8 mouse cellular contexts compared by ENCODE assay signal in the genomic region with DNA sequence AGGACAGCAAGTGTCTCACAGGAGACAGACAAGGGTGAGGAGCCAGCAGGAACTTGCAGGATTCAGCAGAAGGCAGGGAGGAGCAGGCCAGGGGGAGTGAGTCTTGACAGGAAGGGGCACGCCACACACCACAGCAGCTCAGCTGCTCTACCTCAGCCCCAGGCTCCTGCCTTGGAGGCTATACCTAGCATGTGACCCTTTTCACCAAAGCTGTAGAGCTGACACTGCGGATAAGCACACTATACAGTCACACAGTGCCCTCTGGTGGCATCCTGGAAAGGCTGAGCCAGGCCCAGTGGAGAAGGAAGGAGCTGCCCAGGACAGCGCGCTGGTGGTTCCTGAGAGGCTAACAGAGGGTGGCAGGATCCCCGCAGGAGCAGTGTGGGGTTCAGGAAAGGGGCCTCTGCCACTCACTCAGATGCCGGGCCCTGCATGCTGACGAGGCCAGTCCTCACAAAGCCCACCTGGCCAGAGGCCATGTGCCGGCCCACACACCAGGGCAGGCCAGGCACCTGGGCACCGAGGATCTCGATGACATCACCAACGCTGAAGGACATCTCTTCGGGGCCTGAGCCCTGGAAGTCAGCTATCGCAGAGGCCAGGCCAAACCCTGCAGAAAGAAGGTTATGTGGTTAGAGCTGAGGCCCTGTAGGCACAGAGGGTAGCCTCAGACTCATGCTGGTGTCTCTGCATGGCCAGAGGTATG. TPM values are rescaled to one million over a fixed set of nuclear protein-coding genes. Genes with fewer than 3 reads are reported as not detected.
DNase-seq lines count a peak whose midpoint lies in the region; ATAC-seq and TF ChIP-seq lines count a peak whose summit lies in the region.

No protein-coding gene starts in this region.

- peak; percentile 93 for TF ChIP-seq CTCF in liver, adult 2 months (IDR thresholded peaks at IDR 0.05; ENCODE audit: low read depth, low read length)

- no peak overlapping the region for H3K9ac ChIP-seq in kidney, embryonic 14.5 days (ENCODE audit: low read depth, low read length)
- no peak overlapping the region for H3K9ac ChIP-seq in liver, adult 2 months (ENCODE audit: low read depth, low read length)

- H3K4me2 ChIP-seq in kidney, embryonic 14.5 days (replicated peaks; ENCODE audit: low read depth, low read length): no peak overlapping the region
- H3K4me2 ChIP-seq in myocyte (ENCODE audit: low read depth): no peak overlapping the region

- H3K4me1 ChIP-seq in kidney, embryonic 14.5 days (ENCODE audit: control insufficient read depth, insufficient read depth, low read length): no peaks in the 10 kb centered on the region
- H3K4me1 ChIP-seq in liver, adult 2 months (ENCODE audit: control insufficient read depth, insufficient read depth, low read length): no peaks in the 10 kb centered on the region

- H3K36me3 ChIP-seq in kidney, embryonic 14.5 days (ENCODE audit: control insufficient read depth, insufficient read depth, low read length): no peaks in the 10 kb centered on the region
- H3K36me3 ChIP-seq in liver, adult 2 months (ENCODE audit: control insufficient read depth, insufficient read depth, low read length): no peaks in the 10 kb centered on the region; the same call in 1 of the 2 replicates
- no peaks in the 10 kb centered on the region for H3K36me3 ChIP-seq in myocyte (ENCODE audit: control insufficient read depth, insufficient read depth)

- ATAC-seq in kidney, embryonic 14.5 days (ENCODE audit: low FRiP score, low TSS enrichment): peak; percentile 86

- no peak for TF ChIP-seq POLR2A in liver, adult 2 months (IDR thresholded peaks at IDR 0.05; ENCODE audit: extremely low read depth, insufficient read depth, low read length)
- TF ChIP-seq POLR2A in myocyte (IDR thresholded peaks at IDR 0.05; ENCODE audit: insufficient read length, low read depth): no peak

- H3K27ac ChIP-seq in kidney, embryonic 14.5 days (ENCODE audit: low read depth, low read length): no peak overlapping the region
- H3K27ac ChIP-seq in liver, adult 2 months (replicated peaks; ENCODE audit: insufficient read depth, low read depth, low read length): no peak overlapping the region

- intact Hi-C loops in gastrocnemius, postnatal 36 days (cut with DNase I): loop anchor here (2.0 kb wide), 1 partner anchor 115 kb away; no protein-coding TSS in a partner anchor

- no peaks in the 10 kb centered on the region for H3K27me3 ChIP-seq in kidney, embryonic 14.5 days (ENCODE audit: control insufficient read depth, insufficient read depth, low read length)
- H3K27me3 ChIP-seq in liver, adult 2 months (ENCODE audit: control insufficient read depth, insufficient read depth, low read length): no peaks in the 10 kb centered on the region
- H3K27me3 ChIP-seq in myocyte (ENCODE audit: control insufficient read depth, insufficient read depth, insufficient read length): no peaks in the 10 kb centered on the region

- WGBS in kidney, embryonic 14.5 days: 46% methylated on average over 13 of the region's 13 CpGs
- WGBS in liver, adult 2 months: 56% methylated on average over 13 of the region's 13 CpGs

- no peaks in the 10 kb centered on the region for H3K79me2 ChIP-seq in liver, adult 2 months (ENCODE audit: control insufficient read depth, insufficient read depth, low read length)
- no peaks in the 10 kb centered on the region for H3K79me2 ChIP-seq in myocyte (ENCODE audit: control insufficient read depth, insufficient read depth)

- no peaks in the 10 kb centered on the region for H3K9me3 ChIP-seq in kidney, embryonic 14.5 days (ENCODE audit: control insufficient read depth, low read length)

- DNase-seq in 3134 (ENCODE audit: extremely low read depth, insufficient read length, low spot score): peak; percentile 49
- DNase-seq in adrenal gland, adult (ENCODE audit: inconsistent age in 2 of 2, low spot score in 1 of 2): peak; percentile 82 to 93
- DNase-seq in embryo, embryonic 10 days (ENCODE audit: low spot score): peak; percentile 93
- peak; percentile 50 to 54 for DNase-seq in gastrocnemius, postnatal 36 days
- peak; percentile 52 for DNase-seq in liver, adult 2 months (ENCODE audit: extremely low read depth, low read depth, low spot score)
- DNase-seq in testis, postnatal 10 days (ENCODE audit: low spot score): peak; percentile 89

- H3K4me3 ChIP-seq in kidney, embryonic 14.5 days (ENCODE audit: low read length): no peak overlapping the region
- no peak overlapping the region for H3K4me3 ChIP-seq in liver, adult 2 months (ENCODE audit: insufficient read depth, low read depth, low read length)
- no peak overlapping the region for H3K4me3 ChIP-seq in myocyte

- no peak overlapping the region for H3ac ChIP-seq in myocyte (ENCODE audit: control insufficient read depth, insufficient read length)

TF ChIP-seq in myocyte, 11 proteins besides CTCF, POLR2A, EP300 and RAD21:
- TF ChIP-seq MYOG (IDR thresholded peaks at IDR 0.05; ENCODE audit: control insufficient read depth in 1 of 3, insufficient read depth in 1 of 3, insufficient read length in 2 of 3, low read depth in 2 of 3) (peak in 1 of 3 experiments; percentile 75), POLR2AphosphoS2 (IDR thresholded peaks at IDR 0.05; ENCODE audit: insufficient read length, low read depth) (no peak), REST (IDR thresholded peaks at IDR 0.05; ENCODE audit: insufficient read depth, insufficient read length) (no peak), TCF3 (IDR thresholded peaks at IDR 0.05; ENCODE audit: insufficient read length, low read depth) (no peak), MYOD1 (IDR thresholded peaks at IDR 0.05; ENCODE audit: control insufficient read depth in 1 of 3, insufficient read length in 2 of 3, low read depth in 2 of 3) (peak in 1 of 3 experiments; percentile 67), MAX (IDR thresholded peaks at IDR 0.05; ENCODE audit: low read depth) (no peak), USF1 (IDR thresholded peaks at IDR 0.05; ENCODE audit: low read depth) (peak; percentile 58), SRF (IDR thresholded peaks at IDR 0.05; ENCODE audit: control insufficient read depth, insufficient read length, low read depth) (no peak), CEBPB (IDR thresholded peaks at IDR 0.05; ENCODE audit: insufficient read depth, poor library complexity, severe bottlenecking) (no peak)

RNA-seq across cellular contexts. Expression of a gene that starts 26.0 kb away (rescaled TPM):
- total RNA-seq in gastrocnemius, postnatal 36 days (2021): 1 to 10 TPM; 2.0 to 3.2 TPM
- 4.2 and 11.3 TPM in 2 replicates for polyA plus RNA-seq in kidney, embryonic 14.5 days (2014; fragmentation: Nextera tagmentation; extraction: Ambion mirVana)
- total RNA-seq in liver, adult 2 months (2014; rRNA removed): 4.8 and 5.2 TPM in 2 replicates
- polyA plus RNA-seq in liver, adult 2 months (2012; rRNA removed): 2.1 and 3.0 TPM in 2 replicates
- 0.26 TPM for polyA plus RNA-seq in myocyte (2012; fragmentation: generic; extraction: Trizol)

RNA-seq across cellular contexts. Expression of a gene that starts 34.2 kb away (rescaled TPM):
- 10 to 100 TPM; 39.4 to 40.5 TPM for total RNA-seq in gastrocnemius, postnatal 36 days (2021)
- polyA plus RNA-seq in kidney, embryonic 14.5 days (2014; fragmentation: Nextera tagmentation; extraction: Ambion mirVana): 7.0 and 8.6 TPM in 2 replicates
- 0.83 and 1.2 TPM in 2 replicates for total RNA-seq in liver, adult 2 months (2014; rRNA removed)
- 0.97 and 1.3 TPM in 2 replicates for polyA plus RNA-seq in liver, adult 2 months (2012; rRNA removed)
- 5.9 TPM for polyA plus RNA-seq in myocyte (2012; fragmentation: generic; extraction: Trizol)

RNA-seq across cellular contexts. Expression of a gene that starts 43.9 kb away (rescaled TPM):
- 10 to 100 TPM; 36.6 to 37.1 TPM for total RNA-seq in gastrocnemius, postnatal 36 days (2021)
- 0.30 and 2.5 TPM in 2 replicates for polyA plus RNA-seq in kidney, embryonic 14.5 days (2014; fragmentation: Nextera tagmentation; extraction: Ambion mirVana)
- 1.9 and 2.3 TPM in 2 replicates for total RNA-seq in liver, adult 2 months (2014; rRNA removed)
- 3.5 and 5.9 TPM in 2 replicates for polyA plus RNA-seq in liver, adult 2 months (2012; rRNA removed)
- 11.9 TPM for polyA plus RNA-seq in myocyte (2012; fragmentation: generic; extraction: Trizol)
